Mouse (Mus musculus) G1E (cell line): Measurements from ENCODE around the gene Tmem192.

Source experiments
- CTCF ChIP-seq: IDR thresholded peaks from 2 replicates; pipeline ENCODE4 v1.5.1; 2012; ENCODE audit warnings: low read depth, low read length, inconsistent platforms, mixed read lengths
- GATA1 ChIP-seq: IDR thresholded peaks from 2 replicates; pipeline ENCODE4 v1.6.1; 2012; ENCODE audit warnings: borderline replicate concordance, low read length, inconsistent platforms, mixed read lengths

GRCm38 (mm10) chr8:64900645-64901044 is 46.3 kb upstream of the Tmem192 start:
- TF ChIP-seq CTCF (no peak), GATA1 (no peak)
